Mouse (Mus musculus) heart, postnatal 0 days (tissue): ENCODE measurements around the gene Srgn. TPM values are rescaled to one million over a fixed set of nuclear protein-coding genes. Genes with fewer than 3 reads are reported as not detected.
"Not testable (repeated sequence)": the region's sequence is repeated elsewhere in the genome, so short reads cannot be mapped to it uniquely, and the experiment has no call there.

Experiments used
- ATAC-seq: fragments of 200-750 bp; cut with Nextera tagmentation; 2 replicates; pipeline ENCODE4 v1.8.0; 2017; ENCODE audit warnings: low read depth, moderate number of reproducible peaks, moderate library complexity; ENCODE audit not compliant: insufficient read depth
- DNase-seq: peaks from one replicate; pipeline ENCODE4 v3.0.0-alpha.2; 2016; ENCODE audit warnings: low spot score
- H3K27ac ChIP-seq: fragments of 300-500 bp; sonication (generic); 2 replicates; pipeline ENCODE4 v1.5.1; 2014; ENCODE audit warnings: low read depth, mild to moderate bottlenecking
- H3K27me3 ChIP-seq: fragments of 300-500 bp; sonication (generic); 2 replicates; pipeline ENCODE4 v1.6.1; 2014; ENCODE audit warnings: low read length, mixed read lengths; ENCODE audit not compliant: control insufficient read depth, insufficient read depth
- H3K36me3 ChIP-seq: fragments of 300-500 bp; sonication (generic); replicated peaks from 2 replicates; pipeline ENCODE4 v1.6.1; 2014; ENCODE audit warnings: low read length, mixed read lengths; ENCODE audit not compliant: control insufficient read depth, insufficient read depth
- H3K4me1 ChIP-seq: fragments of 300-500 bp; sonication (generic); 2 replicates; pipeline ENCODE4 v1.6.1; 2014; ENCODE audit warnings: antibody characterized with exemption; ENCODE audit not compliant: control insufficient read depth, insufficient read depth
- H3K4me2 ChIP-seq: fragments of 300-500 bp; sonication (generic); 2 replicates; pipeline ENCODE4 v1.6.1; 2014; ENCODE audit warnings: low read depth, mild to moderate bottlenecking, low read length, moderate library complexity
- H3K4me3 ChIP-seq: fragments of 300-500 bp; sonication (generic); 2 replicates; pipeline ENCODE4 v1.5.1; 2014; ENCODE audit warnings: low read depth, low read length
- H3K9ac ChIP-seq: fragments of 300-500 bp; sonication (generic); replicated peaks from 2 replicates; pipeline ENCODE4 v1.6.1; 2014; ENCODE audit warnings: low read depth, low read length, mixed read lengths
- H3K9me3 ChIP-seq: fragments of 300-500 bp; sonication (generic); replicated peaks from 2 replicates; pipeline ENCODE4 v1.6.1; 2016; ENCODE audit warnings: low read length; ENCODE audit not compliant: control insufficient read depth
- CTCF ChIP-seq: IDR thresholded peaks from 2 replicates; pipeline ENCODE4 v1.5.1; 2016; ENCODE audit warnings: antibody characterized with exemption, control low read depth, low read depth
- EP300 ChIP-seq: IDR thresholded peaks from 2 replicates; pipeline ENCODE4 v1.6.1; 2016; ENCODE audit warnings: antibody characterized with exemption, low read depth
- WGBS: fragments of 180-500 bp; shearing (Covaris S2); extraction: QIAGEN DNeasy Blood & Tissue Kit; methylation state at CpG from one replicate; pipeline ENCODE4 v1.1.7; 2014; 5-methylcytosine and 5-hydroxymethylcytosine counted together
- polyA plus RNA-seq: library from polyadenylated mRNA; unstranded; fragments of >200 nt; fragmentation: Nextera tagmentation; extraction: Ambion mirVana; gene quantifications from 2 replicates; pipeline ENCODE4 v1.2.1, GENCODE M21; 2015
- total RNA-seq: library from RNA; depleted of rRNA; stranded (reverse); fragments of >200 nt; gene quantifications from 2 replicates; pipeline ENCODE4 v1.2.3, GENCODE M21; 2014; ENCODE audit warnings: low replicate concordance

The Srgn gene
- total and polyA plus RNA-seq, 2 experiments from 2014 or later: 16.4 to 19.1 TPM

DNA sequence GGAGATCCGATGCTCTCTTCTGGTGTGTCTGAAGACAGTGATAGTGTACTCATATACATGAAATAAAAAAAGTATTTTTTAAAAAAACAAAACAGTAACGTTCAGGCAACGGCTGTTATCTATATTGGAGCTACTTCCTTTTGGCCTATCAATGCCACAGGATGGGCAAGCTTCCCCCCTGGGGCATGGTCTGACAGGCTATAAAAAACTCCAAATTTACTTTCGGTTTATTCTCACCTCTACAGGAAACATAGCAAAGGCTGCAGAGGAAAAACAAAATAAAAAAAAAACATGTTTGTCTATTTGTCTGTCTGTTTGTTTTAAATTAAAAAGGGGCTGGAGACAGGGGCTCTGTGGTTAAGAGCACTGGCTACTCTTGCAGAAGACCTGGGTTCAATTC, 23.9 kb downstream of the Srgn start:
- Histone ChIP-seq H3K27me3 (peaks cover 3% of the 10 kb centered on the region), H3K4me1 (peaks cover 5% of the 10 kb centered on the region; the same call in 1 of the 2 replicates), H3K4me3 (no peak overlapping the region), H3K4me2 (peak overlapping the region; percentile 18; the same call in 1 of the 2 replicates), H3K36me3 (no peaks in the 10 kb centered on the region), H3K9ac (no peak overlapping the region), H3K9me3 (no peaks in the 10 kb centered on the region), H3K27ac (no peak overlapping the region)
- ATAC-seq (no peak), DNase-seq (no peak)
- 45% methylated on average over 4 of the region's 4 CpGs for WGBS
- TF ChIP-seq EP300 (no peak), CTCF (no peak)

DNA sequence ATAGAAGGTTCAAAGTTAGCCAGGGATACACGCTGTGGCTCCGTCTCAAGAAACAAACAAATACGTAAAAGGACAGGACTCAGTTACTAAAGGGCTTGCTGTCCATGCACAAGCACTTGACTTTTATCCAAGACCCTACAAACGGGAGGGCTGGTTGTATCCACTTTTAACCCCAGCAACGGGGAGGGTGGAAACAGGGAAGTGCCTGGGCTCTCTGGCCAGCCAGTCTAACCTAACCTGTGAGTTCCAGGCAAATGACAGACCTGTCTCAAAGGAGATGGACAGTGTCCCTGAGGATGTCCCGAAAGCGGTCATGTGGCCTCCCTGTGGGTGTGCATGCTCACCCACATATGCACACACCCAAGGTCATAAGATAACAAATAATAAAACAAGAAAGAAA, 25.3 kb downstream of the Srgn start:
- Histone ChIP-seq H3K4me3 (no peak overlapping the region), H3K4me2 (no peak overlapping the region), H3K27ac (no peak overlapping the region), H3K9ac (no peak overlapping the region), H3K27me3 (peaks cover under 1% of the 10 kb centered on the region; the same call in 1 of the 2 replicates), H3K36me3 (no peaks in the 10 kb centered on the region), H3K4me1 (peaks cover 3% of the 10 kb centered on the region; the same call in 1 of the 2 replicates), H3K9me3 (no peaks in the 10 kb centered on the region)
- ATAC-seq: no peak
- TF ChIP-seq EP300 (no peak), CTCF (no peak)
- no peak for DNase-seq
- WGBS: 66% methylated on average over 7 of the region's 7 CpGs

- no peaks in the 10 kb centered on the region for H3K27me3 ChIP-seq
- ATAC-seq (no peak), DNase-seq (no peak)
- no peaks in the 10 kb centered on the region for H3K36me3 ChIP-seq
- peaks cover 2% of the 10 kb centered on the region; the same call in 1 of the 2 replicates for H3K4me1 ChIP-seq
- H3K9me3 ChIP-seq: no peaks in the 10 kb centered on the region
- H3K9ac ChIP-seq: no peak overlapping the region
- H3K4me2 ChIP-seq: no peak overlapping the region
- TF ChIP-seq EP300: no peak
- TF ChIP-seq CTCF: no peak
- no peak overlapping the region for H3K27ac ChIP-seq
- 87% methylated on average over 9 of the region's 9 CpGs for WGBS
- H3K4me3 ChIP-seq: no peak overlapping the region
Measured at GRCm38 (mm10) chr10:62500916-62501615, 26.2 kb downstream of the Srgn start.

GRCm38 (mm10) chr10:62500088-62500915, 26.9 kb downstream of the Srgn start:
- DNase-seq: peak; percentile 75

DNA sequence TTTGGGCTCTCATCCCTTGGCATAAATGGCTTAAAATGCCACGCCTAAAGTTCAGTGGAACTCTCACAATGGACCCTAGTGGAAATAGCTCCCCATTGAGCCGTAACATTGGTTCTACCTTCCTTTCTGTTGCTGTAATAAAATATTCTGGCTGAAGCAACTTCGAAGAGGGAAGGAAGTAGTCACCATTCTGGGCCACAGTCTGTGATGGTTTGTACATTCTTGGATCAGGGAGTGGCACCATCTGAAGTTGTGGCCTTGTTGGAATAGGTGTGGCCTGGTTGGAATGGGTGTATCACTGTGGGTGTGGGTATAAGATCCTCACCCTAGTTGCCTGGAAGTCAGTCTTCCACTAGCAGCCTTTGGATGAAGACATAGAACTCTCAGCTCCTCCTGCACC, 35.6 kb downstream of the Srgn start:
- H3K9ac ChIP-seq, H3K27ac ChIP-seq, H3K4me3 ChIP-seq, H3K4me1 ChIP-seq, H3K27me3 ChIP-seq, H3K9me3 ChIP-seq, DNase-seq, ATAC-seq, H3K36me3 ChIP-seq, H3K4me2 ChIP-seq: not testable (repeated sequence)
- 72% methylated on average over 3 of the region's 3 CpGs for WGBS

More at GRCm38 (mm10) chr10:62500088-62500915, 26.9 kb downstream of the Srgn start:
- Histone ChIP-seq H3K4me1 (no peaks in the 10 kb centered on the region), H3K4me2 (no peak overlapping the region), H3K9me3 (no peaks in the 10 kb centered on the region), H3K4me3 (no peak overlapping the region), H3K9ac (no peak overlapping the region), H3K27ac (no peak overlapping the region), H3K36me3 (no peaks in the 10 kb centered on the region), H3K27me3 (no peaks in the 10 kb centered on the region)
- peak; percentile 51 for ATAC-seq
- TF ChIP-seq CTCF (peak; percentile 94), EP300 (no peak)
- 18% methylated on average over 15 of the region's 15 CpGs for WGBS
